Mouse (Mus musculus) embryonic facial prominence, embryonic 10.5 days (tissue): ENCODE measurements around the gene 4930469K13Rik. TPM values are rescaled to one million over a fixed set of nuclear protein-coding genes. Genes with fewer than 3 reads are reported as not detected.
A peak's percentile ranks its signal among the peaks of the same experiment; 100 is the strongest.
"Not testable (repeated sequence)": the region's sequence is repeated elsewhere in the genome, so short reads cannot be mapped to it uniquely, and the experiment has no call there.

Source experiments
- DNase-seq: peaks from one replicate; pipeline ENCODE4 v3.0.0-alpha.2; 2017; ENCODE audit warnings: low spot score
- H3K27ac ChIP-seq: fragments of 300-500 bp; sonication (generic); replicated peaks from 2 replicates; pipeline ENCODE4 v1.5.1; 2016; ENCODE audit warnings: mild to moderate bottlenecking
- H3K27me3 ChIP-seq: fragments of 300-500 bp; sonication (generic); replicated peaks from 2 replicates; pipeline ENCODE4 v1.6.1; 2016; ENCODE audit warnings: low read depth, mild to moderate bottlenecking; ENCODE audit not compliant: poor library complexity, severe bottlenecking
- H3K36me3 ChIP-seq: fragments of 300-500 bp; sonication (generic); replicated peaks from 2 replicates; pipeline ENCODE4 v1.6.1; 2016; ENCODE audit warnings: mild to moderate bottlenecking, moderate library complexity
- H3K4me1 ChIP-seq: fragments of 300-500 bp; sonication (generic); 2 replicates; pipeline ENCODE4 v1.6.1; 2016
- H3K4me3 ChIP-seq: fragments of 300-500 bp; sonication (generic); 2 replicates; pipeline ENCODE4 v1.5.1; 2016; ENCODE audit warnings: mild to moderate bottlenecking, moderate library complexity
- H3K9me3 ChIP-seq: fragments of 300-500 bp; sonication (generic); 2 replicates; pipeline ENCODE4 v1.6.1; 2016; ENCODE audit warnings: mild to moderate bottlenecking
- WGBS: fragments of 180-500 bp; shearing (Covaris S2); methylation state at CpG from one replicate; pipeline ENCODE4 v1.1.7; 2016; 5-methylcytosine and 5-hydroxymethylcytosine counted together
- polyA plus RNA-seq: library from polyadenylated mRNA; unstranded; fragments of >200 nt; fragmentation: Nextera tagmentation; extraction: Ambion mirVana; gene quantifications from 2 replicates; pipeline ENCODE4 v1.2.1, GENCODE M21; 2016

4930469K13Rik gene
- not detected in 2 replicates for polyA plus RNA-seq

GRCm38 (mm10) chr11:34098422-34098821 lies at the start of gene 4930469K13Rik:
TSS of gene 4930469K13Rik (minus strand) at chr11:34098554.
- no peak for DNase-seq
- Histone ChIP-seq H3K27me3 (no peaks in the 10 kb centered on the region), H3K4me1 (no peaks in the 10 kb centered on the region), H3K4me3 (no peak within 1 kb of the TSS), H3K9me3 (no peaks in the 10 kb centered on the region), H3K27ac (no peak within 1 kb of the TSS), H3K36me3 (no peaks in the 10 kb centered on the region)
- 85% methylated on average over 10 of the region's 10 CpGs for WGBS

- no peaks in the 10 kb centered on the region for H3K27me3 ChIP-seq
- H3K4me3 ChIP-seq, result no peak overlapping the region
- no peak overlapping the region for H3K27ac ChIP-seq
- no peak for DNase-seq
- 82% methylated on average over 5 of the region's 5 CpGs for WGBS
- no peaks in the 10 kb centered on the region for H3K36me3 ChIP-seq
- H3K9me3 ChIP-seq, result no peaks in the 10 kb centered on the region
- H3K4me1 ChIP-seq, result peaks cover 5% of the 10 kb centered on the region; the same call in 1 of the 2 replicates
Measured at GRCm38 (mm10) chr11:34146934-34147333, 48.6 kb upstream of the 4930469K13Rik start.

- Histone ChIP-seq H3K4me3 (no peak overlapping the region), H3K4me1 (peaks cover 5% of the 10 kb centered on the region; the same call in 1 of the 2 replicates), H3K9me3 (no peaks in the 10 kb centered on the region), H3K27me3 (no peaks in the 10 kb centered on the region), H3K36me3 (no peaks in the 10 kb centered on the region), H3K27ac (no peak overlapping the region)
- 79% methylated on average over 4 of the region's 4 CpGs for WGBS
- no peak for DNase-seq
Measured at GRCm38 (mm10) chr11:34144421-34144820, 46.1 kb upstream of the 4930469K13Rik start.

- Histone ChIP-seq H3K27ac (no peak overlapping the region), H3K9me3 (no peaks in the 10 kb centered on the region), H3K4me1 (peaks cover 5% of the 10 kb centered on the region; the same call in 1 of the 2 replicates), H3K36me3 (no peaks in the 10 kb centered on the region), H3K4me3 (no peak overlapping the region), H3K27me3 (no peaks in the 10 kb centered on the region)
- no peak for DNase-seq
- WGBS, result 78% methylated on average over 5 of the region's 5 CpGs
Measured at GRCm38 (mm10) chr11:34143984-34144383, 45.6 kb upstream of the 4930469K13Rik start.

GRCm38 (mm10) chr11:34139296-34139695 lies 40.9 kb upstream of the 4930469K13Rik start:
- DNase-seq, result no peak
- Histone ChIP-seq H3K4me1 (no peaks in the 10 kb centered on the region), H3K36me3 (no peaks in the 10 kb centered on the region), H3K4me3 (no peak overlapping the region), H3K9me3 (no peaks in the 10 kb centered on the region), H3K27ac (no peak overlapping the region), H3K27me3 (no peaks in the 10 kb centered on the region)
- WGBS, result 86% methylated on average over 8 of the region's 8 CpGs

- Histone ChIP-seq H3K36me3 (no peaks in the 10 kb centered on the region), H3K27ac (no peak overlapping the region), H3K4me1 (peaks cover 8% of the 10 kb centered on the region; the same call in 1 of the 2 replicates), H3K4me3 (no peak overlapping the region), H3K9me3 (no peaks in the 10 kb centered on the region), H3K27me3 (0 out of 2 replicates have a peak, but pooled peaks cover 4% of the 10 kb centered on the region)
- DNase-seq, result no peak
- WGBS, result 86% methylated on average over 2 of the region's 2 CpGs
Measured at GRCm38 (mm10) chr11:34128412-34128811, 30.1 kb upstream of the 4930469K13Rik start.

- H3K27ac ChIP-seq, H3K9me3 ChIP-seq, DNase-seq, H3K36me3 ChIP-seq, H3K27me3 ChIP-seq, H3K4me1 ChIP-seq, H3K4me3 ChIP-seq: not testable (repeated sequence)
- WGBS, result 82% methylated on average over 3 of the region's 3 CpGs
Measured at GRCm38 (mm10) chr11:34125727-34126126, 27.4 kb upstream of the 4930469K13Rik start.

GRCm38 (mm10) chr11:34124852-34125251 lies 26.5 kb upstream of the 4930469K13Rik start:
- DNase-seq, result no peak
- no peak overlapping the region for H3K4me3 ChIP-seq
- WGBS, result 45% methylated on average over 7 of the region's 7 CpGs

GRCm38 (mm10) chr11:34123147-34123546 lies 24.8 kb upstream of the 4930469K13Rik start:
- H3K9me3 ChIP-seq, result no peaks in the 10 kb centered on the region
- no peak overlapping the region for H3K27ac ChIP-seq
- 0 out of 2 replicates have a peak, but pooled peaks cover 4% of the 10 kb centered on the region for H3K27me3 ChIP-seq
- peak; percentile 47 for DNase-seq
- no peaks in the 10 kb centered on the region for H3K36me3 ChIP-seq
- WGBS, result 21% methylated on average over 2 of the region's 2 CpGs
- H3K4me1 ChIP-seq, result peaks cover 21% of the 10 kb centered on the region
- H3K4me3 ChIP-seq, result no peak overlapping the region

More at GRCm38 (mm10) chr11:34124852-34125251, 26.5 kb upstream of the 4930469K13Rik start:
- Histone ChIP-seq H3K27ac (no peak overlapping the region), H3K27me3 (0 out of 2 replicates have a peak, but pooled peaks cover 4% of the 10 kb centered on the region), H3K36me3 (no peaks in the 10 kb centered on the region), H3K4me1 (peaks cover 8% of the 10 kb centered on the region; the same call in 1 of the 2 replicates), H3K9me3 (no peaks in the 10 kb centered on the region)

- Histone ChIP-seq H3K9me3 (no peaks in the 10 kb centered on the region), H3K4me1 (peaks cover 16% of the 10 kb centered on the region), H3K36me3 (no peaks in the 10 kb centered on the region), H3K4me3 (no peak overlapping the region), H3K27ac (no peak overlapping the region), H3K27me3 (no peaks in the 10 kb centered on the region)
- 82% methylated on average over 3 of the region's 3 CpGs for WGBS
- DNase-seq, result no peak
Measured at GRCm38 (mm10) chr11:34118319-34118718, 20.0 kb upstream of the 4930469K13Rik start.

- no peak for DNase-seq
- Histone ChIP-seq H3K27ac (no peak overlapping the region), H3K36me3 (no peaks in the 10 kb centered on the region), H3K4me3 (no peak overlapping the region), H3K27me3 (no peaks in the 10 kb centered on the region), H3K9me3 (no peaks in the 10 kb centered on the region), H3K4me1 (peaks cover 21% of the 10 kb centered on the region)
- 89% methylated on average over 3 of the region's 3 CpGs for WGBS
Measured at GRCm38 (mm10) chr11:34117581-34117980, 19.2 kb upstream of the 4930469K13Rik start.

GRCm38 (mm10) chr11:34116572-34117135 lies 18.3 kb upstream of the 4930469K13Rik start:
- Histone ChIP-seq H3K27ac (no peak overlapping the region), H3K4me3 (no peak overlapping the region), H3K36me3 (no peaks in the 10 kb centered on the region), H3K4me1 (peaks cover 21% of the 10 kb centered on the region), H3K9me3 (no peaks in the 10 kb centered on the region), H3K27me3 (no peaks in the 10 kb centered on the region)
- no peak for DNase-seq
- WGBS, result 56% methylated on average over 2 of the region's 2 CpGs

- Histone ChIP-seq H3K27me3 (no peaks in the 10 kb centered on the region), H3K4me1 (peaks cover 14% of the 10 kb centered on the region), H3K4me3 (no peak overlapping the region), H3K27ac (no peak overlapping the region), H3K9me3 (no peaks in the 10 kb centered on the region), H3K36me3 (no peaks in the 10 kb centered on the region)
- no peak for DNase-seq
- WGBS, result 64% methylated on average over 2 of the region's 2 CpGs
Measured at GRCm38 (mm10) chr11:34113760-34114159, 15.4 kb upstream of the 4930469K13Rik start.
